Mouse (Mus musculus): ENCODE measurements around the gene Selenbp2. TPM values are rescaled to one million over a fixed set of nuclear protein-coding genes. Genes with fewer than 3 reads are reported as not detected.
"Not testable (repeated sequence)": the region's sequence is repeated elsewhere in the genome, so short reads cannot be mapped to it uniquely, and the experiment has no call there.

Selenbp2 gene
- total RNA-seq, 2 experiments from 2014 or later: 6.1 to 12.9 TPM

DNA sequence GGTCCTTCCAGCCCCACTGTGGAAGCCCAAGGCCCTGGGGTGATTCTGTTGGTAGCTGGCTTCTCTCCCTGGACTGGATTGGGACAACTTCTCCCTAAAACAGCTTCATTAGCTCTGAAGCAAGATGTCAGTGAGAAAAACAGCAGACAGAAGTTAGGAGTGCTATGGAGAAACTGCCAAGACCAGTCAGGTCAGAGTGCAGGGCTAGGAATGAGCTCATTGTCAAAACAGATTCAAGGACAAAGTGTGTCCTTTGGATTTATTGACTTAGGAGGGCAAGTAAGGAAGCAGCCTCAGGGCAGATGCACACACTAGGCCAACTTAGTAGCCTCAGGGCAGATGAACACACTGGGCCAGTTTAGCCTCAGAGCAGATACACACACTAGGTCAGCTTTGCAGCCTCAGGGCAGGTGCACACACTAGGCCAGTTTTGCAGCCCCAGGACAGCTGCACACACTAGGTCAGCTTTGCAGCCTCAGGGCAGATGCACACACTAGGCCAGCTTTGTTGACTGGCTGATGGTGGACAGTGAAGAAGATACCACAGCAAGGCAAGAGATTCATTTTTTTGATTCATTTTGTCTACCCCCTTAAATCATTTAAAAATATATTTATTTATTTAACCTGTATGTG, 2.6 kb upstream of the Selenbp2 start:
- DNase-seq (ENCODE audit: low spot score in 2 of 2): no peak

DNA sequence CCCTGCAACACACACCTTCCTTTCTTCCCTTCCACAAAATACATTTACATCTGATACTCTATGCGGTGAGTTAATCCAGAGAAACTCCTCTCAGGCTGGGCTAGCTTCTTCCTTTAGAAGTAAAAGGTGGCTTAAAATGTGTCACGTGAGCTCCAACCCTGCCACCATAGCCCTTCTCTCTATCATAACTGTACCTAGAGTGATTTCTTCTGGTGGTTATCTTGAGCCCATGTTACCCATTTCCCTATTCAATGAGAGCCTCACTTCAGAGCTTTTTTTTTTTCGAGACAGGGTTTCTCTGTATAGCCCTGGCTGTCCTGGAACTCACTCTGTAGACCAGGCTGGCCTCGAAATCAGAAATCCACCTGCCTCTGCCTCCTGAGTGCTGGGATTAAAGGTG, 1.7 kb upstream of the Selenbp2 start:
- DNase-seq (ENCODE audit: low spot score in 2 of 2): not testable (repeated sequence)

GRCm38 (mm10) chr3:94693874-94694273, 518 bp downstream of the Selenbp2 start:
- not testable (repeated sequence) for DNase-seq (ENCODE audit: low spot score in 2 of 2)

- DNase-seq (ENCODE audit: low spot score in 2 of 2): not testable (repeated sequence)
Observed at GRCm38 (mm10) chr3:94695591-94695990, 2.2 kb downstream of the Selenbp2 start.

DNA sequence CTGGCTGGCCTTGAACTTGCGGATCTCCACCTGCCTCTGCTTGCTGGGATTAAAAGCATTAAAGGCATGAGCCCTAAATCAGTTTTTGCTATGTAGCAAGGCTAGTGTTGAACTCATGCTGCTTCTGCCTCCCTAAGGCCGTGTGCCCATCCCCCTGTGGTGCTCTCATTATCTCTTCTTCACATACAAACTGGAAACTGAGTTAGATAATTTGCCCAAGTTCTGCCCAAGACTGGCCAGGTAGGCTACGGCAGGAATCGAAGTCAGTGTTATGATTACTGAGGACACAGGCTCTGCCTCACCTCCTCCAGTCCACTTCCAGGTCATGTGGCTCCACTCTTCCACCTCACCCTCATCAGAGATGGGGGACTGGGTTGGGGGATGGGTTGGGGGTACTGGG, 2.9 kb downstream of the Selenbp2 start:
- DNase-seq (ENCODE audit: low spot score in 2 of 2): not testable (repeated sequence)

DNA sequence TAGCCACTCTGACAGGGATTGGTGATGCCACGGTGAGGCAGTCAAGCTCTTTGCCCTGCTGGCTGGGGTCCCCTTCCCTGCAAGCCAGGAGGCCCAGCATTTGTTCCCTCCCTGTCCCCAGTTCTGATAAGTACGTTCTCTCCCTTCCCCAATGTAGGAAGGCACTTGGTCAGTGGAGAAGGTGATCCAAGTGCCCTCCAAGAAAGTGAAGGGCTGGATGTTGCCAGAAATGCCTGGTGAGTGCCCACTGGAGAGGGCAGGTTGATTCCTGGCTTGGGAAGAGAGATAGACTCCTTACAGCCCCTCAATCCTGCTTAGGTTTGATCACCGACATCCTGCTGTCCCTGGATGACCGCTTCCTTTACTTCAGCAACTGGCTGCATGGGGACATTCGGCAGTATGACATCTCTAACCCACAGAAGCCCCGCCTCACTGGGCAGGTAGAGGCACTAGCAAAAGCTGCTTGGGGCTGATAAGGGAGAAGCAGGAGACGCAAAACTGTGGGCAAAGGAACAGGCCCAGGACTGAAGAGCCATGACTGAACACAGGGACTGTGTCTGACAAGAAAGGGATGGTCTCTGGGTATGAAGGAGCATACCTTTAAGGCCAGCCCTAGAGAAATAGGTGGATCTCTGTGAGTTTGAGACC, 8.9 kb downstream of the Selenbp2 start:
- not testable (repeated sequence) for DNase-seq (ENCODE audit: low spot score in 2 of 2)

DNA sequence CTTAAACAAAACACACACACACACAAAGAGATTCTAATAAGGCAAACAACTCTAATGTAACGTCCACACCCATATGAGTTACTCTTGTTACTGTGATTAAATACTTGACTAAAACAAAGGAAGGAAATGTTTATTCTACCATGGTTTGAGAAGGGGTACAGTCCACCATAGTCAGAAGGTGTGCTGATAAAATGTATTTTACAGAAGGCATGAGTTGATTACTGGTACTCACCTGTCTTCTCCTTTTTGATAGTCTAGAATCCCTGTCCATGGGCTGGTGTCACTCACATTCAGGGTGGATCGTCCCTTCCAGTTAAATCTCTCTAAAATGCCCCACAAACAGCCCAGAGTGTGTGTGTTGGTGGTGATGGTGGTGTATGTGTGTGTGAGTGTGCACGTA, 9.5 kb downstream of the Selenbp2 start:
- DNase-seq (ENCODE audit: low spot score in 2 of 2): no peak

DNA sequence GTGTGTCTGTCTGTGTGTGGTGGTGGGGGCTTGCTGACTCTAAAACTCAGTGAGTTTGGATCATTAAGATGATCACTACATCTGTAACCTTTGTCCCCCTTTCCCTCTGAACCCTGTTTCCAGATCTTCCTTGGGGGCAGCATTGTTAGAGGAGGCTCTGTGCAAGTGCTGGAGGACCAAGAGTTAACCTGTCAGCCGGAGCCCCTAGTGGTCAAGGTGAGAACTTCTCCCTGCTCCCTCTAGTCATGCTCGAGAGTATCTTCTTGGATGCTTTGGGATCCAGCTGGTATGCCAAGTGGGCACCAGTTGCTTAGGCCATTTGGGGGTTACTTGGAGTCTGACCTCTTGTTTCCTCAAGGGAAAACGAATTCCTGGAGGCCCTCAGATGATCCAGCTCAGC, 10.0 kb downstream of the Selenbp2 start:
- DNase-seq (ENCODE audit: low spot score in 2 of 2): not testable (repeated sequence)

DNA sequence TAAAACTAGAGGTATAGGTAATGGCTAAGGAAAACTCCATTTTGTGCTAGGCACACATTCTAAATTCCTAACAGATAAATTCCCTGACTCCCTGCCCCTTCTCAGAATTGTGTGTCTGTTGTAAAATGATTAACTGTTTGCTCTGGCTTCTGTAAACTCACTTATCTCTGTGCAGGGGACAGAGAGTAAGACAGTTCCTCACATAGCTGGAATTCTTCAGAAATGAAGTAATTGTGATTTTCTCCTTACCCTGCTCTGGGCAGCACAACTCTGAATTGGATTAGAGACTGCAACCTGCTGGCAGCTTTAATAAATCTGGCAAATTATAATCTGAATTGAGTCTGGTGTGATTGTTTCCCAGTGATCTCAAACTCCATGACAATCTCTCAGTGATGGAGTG, 17.2 kb downstream of the Selenbp2 start:
- DNase-seq (ENCODE audit: low spot score in 2 of 2): not testable (repeated sequence)

- DNase-seq (ENCODE audit: low spot score in 2 of 2): not testable (repeated sequence)
Observed at GRCm38 (mm10) chr3:94713424-94713823, 20.1 kb downstream of the Selenbp2 start.

- not testable (repeated sequence) for DNase-seq (ENCODE audit: low spot score in 2 of 2)
Observed at GRCm38 (mm10) chr3:94718253-94718652, 24.9 kb downstream of the Selenbp2 start.

DNA sequence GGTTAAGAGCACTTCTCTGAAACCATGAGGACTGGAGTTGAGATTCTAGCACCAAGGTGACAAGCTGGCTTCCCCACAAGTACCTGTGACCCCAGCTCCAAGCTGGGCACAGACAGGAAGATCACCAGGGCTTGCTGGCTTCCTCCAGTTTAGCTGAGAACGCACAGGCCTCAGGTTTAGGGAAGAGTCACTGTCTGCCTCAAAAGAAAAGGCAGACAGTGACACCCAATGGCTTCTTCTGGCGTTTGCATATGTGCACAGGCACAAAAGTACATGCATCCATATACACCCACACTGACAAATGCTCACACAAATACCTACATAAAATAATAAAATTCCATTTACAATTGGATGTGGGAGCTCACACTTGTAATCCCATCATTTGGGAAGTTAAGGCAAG, 30.3 kb downstream of the Selenbp2 start:
- not testable (repeated sequence) for DNase-seq (ENCODE audit: low spot score in 2 of 2)

GRCm38 (mm10) chr3:94745691-94746090, 52.3 kb downstream of the Selenbp2 start:
- no peak for DNase-seq (ENCODE audit: low spot score in 2 of 2)

Other genes starting within 250 kb of the Selenbp2 start
- gene Oaz3, start 249.6 kb upstream of the Selenbp2 start, total RNA-seq (2021): not detected
- gene Celf3, start 215.3 kb upstream of the Selenbp2 start, total RNA-seq (2021): 10 to 100 TPM; 50.3 to 56.4 TPM
- 1 to 10 TPM; 7.1 to 7.4 TPM for gene Riiad1, start 213.2 kb upstream of the Selenbp2 start, total RNA-seq (2021)
- 10 to 100 TPM; 39.0 to 40.4 TPM for gene Snx27, start 110.8 kb upstream of the Selenbp2 start, total RNA-seq (2021)
- gene Gm10972, start 50.4 kb upstream of the Selenbp2 start, total RNA-seq (2021): not detected
- gene Tuft1, start 34.7 kb upstream of the Selenbp2 start, total RNA-seq (2021): 10 to 100 TPM; 13.7 to 15.4 TPM
- 1 to 10 TPM; 3.7 to 6.2 TPM for gene Cgn, start 92.9 kb downstream of the Selenbp2 start, total RNA-seq (2021)
- 10 to 100 TPM; 59.0 to 63.0 TPM for gene Pogz, start 144.0 kb downstream of the Selenbp2 start, total RNA-seq (2021)
- gene Psmb4, start 193.4 kb downstream of the Selenbp2 start, total RNA-seq (2021): 100 to 1,000 TPM; 326 to 345 TPM
- 10 to 100 TPM; 50.8 to 55.9 TPM for gene Selenbp1, start 239.5 kb downstream of the Selenbp2 start, total RNA-seq (2021)

Data from adrenal gland, postnatal 4 days (tissue).